Mouse (Mus musculus) cerebellum, postnatal 36 days (tissue): ENCODE results near the gene Chrna1.
"Not testable (repeated sequence)": the region's sequence is repeated elsewhere in the genome, so short reads cannot be mapped to it uniquely, and the experiment has no call there.

ENCODE experiments used
- DNase-seq, 2 experiments: peaks; one replicate each; pipeline ENCODE4 v3.0.0; 2021 to 2022; ENCODE audit warnings: mixed read lengths in 2 of 2

Chrna1 gene

DNA sequence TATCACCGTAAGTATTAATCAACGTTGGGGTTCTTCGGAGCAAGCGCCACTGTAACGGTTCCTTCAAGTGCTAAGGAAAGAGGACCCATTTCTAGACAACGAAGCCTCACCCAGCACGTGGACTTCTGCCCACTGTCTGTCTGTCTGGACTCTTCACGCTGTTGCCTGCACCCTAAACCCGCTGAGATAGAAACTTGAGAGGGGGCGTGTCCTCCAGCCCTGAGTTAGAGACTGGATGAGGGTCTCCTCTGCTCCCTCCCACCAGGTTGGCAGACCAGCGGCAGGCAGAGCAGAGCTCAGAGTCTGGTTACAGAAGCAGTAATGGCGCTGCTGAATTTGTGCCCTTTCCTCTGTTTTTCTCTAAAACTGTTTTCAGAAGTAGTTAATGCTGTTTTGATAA lies 10.0 kb upstream of the Chrna1 start:
- no peak for DNase-seq

- DNase-seq = no peak
These were observed 8.8 kb upstream of the Chrna1 start for GRCm38 (mm10) chr2:73588951-73589350.

GRCm38 (mm10) chr2:73587109-73587506 lies 7.0 kb upstream of the Chrna1 start:
- no peak for DNase-seq

DNA sequence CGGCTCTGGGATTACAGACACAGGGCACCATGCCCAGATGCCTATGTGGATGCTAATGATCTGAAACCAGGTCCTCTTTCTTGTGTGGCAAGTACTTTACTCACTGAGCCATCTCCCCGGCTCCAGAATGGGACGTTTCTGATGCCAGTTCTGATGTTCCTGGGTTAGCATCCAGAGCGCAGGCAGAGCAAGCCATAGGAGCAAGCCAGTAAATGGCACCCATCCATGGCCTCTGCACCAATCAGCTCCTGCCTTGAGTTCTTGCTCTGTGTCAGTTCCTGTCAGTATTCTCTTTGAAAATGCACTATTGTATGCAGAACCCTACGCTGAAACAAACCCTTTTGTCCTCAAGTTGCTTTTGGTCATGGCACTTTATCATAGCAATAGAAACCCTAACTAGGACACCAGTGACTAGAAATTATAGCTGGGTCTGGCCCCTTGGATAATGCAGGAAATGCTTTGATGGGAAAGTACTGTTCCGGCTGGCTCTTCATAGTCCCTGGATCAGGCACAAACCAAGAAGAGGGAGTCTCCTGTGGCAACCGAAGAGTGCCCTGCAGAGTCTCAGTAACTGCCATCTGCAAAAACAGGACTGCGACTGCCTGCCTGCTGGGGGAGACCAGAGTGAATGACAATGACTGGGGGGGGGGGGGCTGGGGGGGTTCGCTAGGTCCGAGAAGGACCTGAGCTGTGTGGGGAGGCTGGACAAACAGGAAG lies 6.4 kb upstream of the Chrna1 start:
- peak in 1 of 2 experiments; percentile 11 for DNase-seq

DNA sequence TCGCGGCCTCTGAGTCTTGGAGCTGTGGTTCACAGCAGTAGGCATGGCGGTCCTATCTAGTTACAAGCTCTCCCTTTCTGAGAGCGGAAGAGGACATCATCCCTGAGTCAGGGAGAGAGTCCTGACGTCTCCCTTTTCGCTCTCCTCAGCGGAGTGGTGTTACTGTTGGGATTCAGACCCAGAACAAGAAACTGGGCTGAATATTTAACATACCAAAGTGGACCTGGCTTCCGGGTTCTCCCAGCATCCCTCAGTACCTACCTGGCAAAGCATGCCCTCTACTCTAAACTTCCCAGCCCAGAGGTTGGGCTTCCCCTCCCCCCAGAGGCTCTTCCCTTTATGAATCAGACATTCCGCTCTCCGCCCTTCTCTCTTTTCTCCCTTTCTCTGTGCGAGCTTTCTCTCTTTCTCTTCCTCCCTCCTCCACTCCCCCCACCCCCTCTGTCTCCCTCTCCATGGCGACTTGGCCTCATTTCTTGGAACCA lies 5.3 kb upstream of the Chrna1 start:
- peak in 1 of 2 experiments; percentile 28 for DNase-seq

DNA sequence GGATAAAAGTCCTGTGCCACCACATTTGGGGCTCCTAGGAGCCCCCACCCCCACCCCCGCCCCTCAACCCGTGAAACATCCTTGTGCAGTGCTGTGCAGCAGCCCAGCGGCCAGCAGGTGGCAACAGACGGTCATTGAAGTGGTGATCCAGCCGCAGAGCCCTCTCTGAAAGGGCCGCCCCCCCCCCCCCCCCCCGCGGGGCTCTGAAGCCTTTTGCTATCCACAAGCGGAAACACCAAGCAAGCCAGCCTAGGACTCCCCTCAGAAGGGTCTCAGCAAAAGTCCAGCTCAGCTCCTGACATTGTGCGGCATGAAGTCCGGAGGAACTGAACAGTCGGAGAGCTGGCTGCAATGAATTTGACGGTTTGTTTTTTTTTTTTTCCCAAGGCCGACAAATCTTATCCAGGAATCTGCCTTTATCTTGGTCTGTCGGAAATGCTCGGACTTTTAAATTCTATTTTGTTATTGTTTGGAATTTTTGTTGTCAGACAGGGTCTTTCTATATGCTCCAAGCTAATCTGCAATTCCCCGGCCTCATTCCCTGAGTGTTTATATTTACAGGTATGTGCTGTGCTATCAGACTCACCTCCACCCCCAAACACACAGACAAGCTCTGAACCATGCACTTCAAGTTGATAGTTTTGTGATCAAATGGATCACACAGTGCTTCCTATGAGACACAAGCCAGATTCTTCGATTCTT lies 4.7 kb upstream of the Chrna1 start:
- DNase-seq = peak; percentile 64 to 68

GRCm38 (mm10) chr2:73580720-73581119 lies 582 bp upstream of the Chrna1 start:
- no peak for DNase-seq

DNA sequence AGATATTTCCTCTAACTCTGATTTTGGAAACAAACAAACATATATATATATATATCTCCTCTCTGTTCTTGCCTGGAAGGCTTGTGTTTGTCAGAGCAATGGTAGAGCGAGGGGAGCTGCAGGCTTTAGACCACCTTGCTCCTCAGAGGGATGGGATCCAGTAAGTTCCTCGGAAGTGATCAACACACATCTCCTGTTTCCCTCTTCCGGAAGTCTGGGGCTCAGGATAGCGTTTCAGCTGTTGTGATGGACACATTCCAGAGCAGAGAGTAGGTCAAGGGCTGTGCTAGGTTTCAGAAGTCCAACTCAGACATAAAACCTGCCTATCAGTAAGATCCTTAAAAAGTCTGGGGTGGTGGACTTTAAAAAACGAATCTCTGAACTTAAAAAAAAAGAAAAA lies 970 bp downstream of the Chrna1 start:
- no peak for DNase-seq

DNA sequence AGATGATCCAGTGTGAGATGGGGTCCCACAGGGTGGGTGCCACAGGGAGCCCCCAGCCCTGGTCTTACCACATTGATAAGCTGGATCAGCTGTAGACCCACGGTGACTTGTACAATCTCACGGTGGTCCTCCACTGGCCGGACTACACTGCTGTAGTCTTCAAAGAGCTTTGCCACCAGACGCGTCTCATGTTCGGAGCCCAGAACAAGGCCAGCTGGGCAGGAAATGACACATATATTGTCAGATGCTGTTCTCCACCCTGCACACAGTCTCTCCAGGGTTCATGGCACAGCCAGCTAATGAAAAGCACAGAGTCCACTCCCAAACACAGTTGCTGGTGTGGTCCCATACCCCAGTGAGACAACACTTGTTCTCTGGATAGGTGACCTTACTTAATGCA lies 5.7 kb downstream of the Chrna1 start:
- DNase-seq = no peak

GRCm38 (mm10) chr2:73573556-73573955 lies 6.6 kb downstream of the Chrna1 start:
- DNase-seq = no peak

- DNase-seq = peak; percentile 77
These were observed 7.4 kb downstream of the Chrna1 start for GRCm38 (mm10) chr2:73572539-73573372.

- no peak for DNase-seq
These were observed 8.2 kb downstream of the Chrna1 start for GRCm38 (mm10) chr2:73571901-73572300.

GRCm38 (mm10) chr2:73571304-73571703 lies 8.8 kb downstream of the Chrna1 start:
- DNase-seq = no peak

DNA sequence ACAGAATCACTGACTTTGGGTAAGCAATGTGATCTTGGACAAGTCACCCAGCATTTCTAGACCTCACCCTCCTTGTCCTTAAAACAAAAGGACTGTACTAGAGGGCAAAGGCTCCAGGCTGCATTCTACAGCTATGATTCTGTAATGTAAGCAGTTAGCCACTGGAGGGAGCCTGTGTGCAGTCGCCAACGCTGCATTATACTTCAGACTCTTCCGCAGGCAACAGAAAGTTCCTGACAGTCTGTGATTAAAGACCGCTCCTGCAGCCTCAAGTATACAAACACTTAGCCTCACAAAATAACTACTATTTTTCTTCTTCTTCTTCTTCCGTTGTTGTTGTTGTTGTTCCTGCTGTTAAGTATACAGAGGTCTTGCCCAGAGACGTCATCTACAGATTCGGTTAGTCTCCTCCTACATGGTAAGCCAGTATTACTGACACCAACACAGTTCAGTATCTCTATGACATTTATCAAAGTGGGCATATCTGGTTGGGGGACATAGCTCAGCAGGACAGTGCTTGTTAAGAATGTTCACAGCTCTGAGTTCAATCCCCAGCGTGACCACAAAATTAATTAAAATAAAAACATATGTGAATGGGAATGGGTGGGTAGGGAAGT lies 13.0 kb downstream of the Chrna1 start:
- DNase-seq = peak; percentile 36 to 61

DNA sequence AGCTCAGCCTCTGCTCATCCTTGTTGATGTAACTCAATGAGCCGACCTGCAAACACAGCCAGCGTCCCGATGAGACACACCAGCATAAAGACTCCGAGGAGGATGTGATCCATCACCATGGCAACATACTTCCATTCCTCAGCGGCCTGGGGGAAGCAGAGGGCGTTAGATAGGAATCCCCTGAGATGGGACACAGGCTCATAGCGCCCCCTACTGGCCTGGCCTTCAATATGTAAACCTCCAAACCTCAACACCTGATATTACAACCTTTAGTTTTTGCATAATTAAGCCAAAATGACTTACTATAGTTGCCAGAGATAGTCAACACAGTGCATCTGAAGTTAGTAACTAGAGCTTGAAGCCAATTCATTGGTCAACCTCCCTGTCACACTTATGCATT lies 14.0 kb downstream of the Chrna1 start:
- DNase-seq = no peak

DNA sequence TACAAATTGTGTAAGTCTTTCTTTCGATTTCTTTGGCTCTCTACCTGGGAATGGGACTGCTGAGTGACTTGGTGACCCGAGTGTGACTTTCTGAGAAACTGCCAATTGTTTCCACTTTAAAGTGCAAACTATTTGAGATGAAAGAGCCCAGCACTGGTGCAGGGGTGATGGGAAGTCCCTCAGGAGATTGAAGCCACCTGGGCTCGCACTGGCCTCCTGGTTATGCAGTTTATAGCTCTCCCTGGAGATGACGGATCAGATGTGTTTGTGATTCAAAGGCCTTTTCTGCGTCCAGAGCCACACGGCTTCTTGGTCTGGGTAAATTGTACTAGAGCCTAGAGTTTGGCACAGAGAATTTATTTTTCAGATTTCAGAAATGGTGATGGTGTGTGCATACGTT lies 16.4 kb downstream of the Chrna1 start:
- no peak for DNase-seq

DNA sequence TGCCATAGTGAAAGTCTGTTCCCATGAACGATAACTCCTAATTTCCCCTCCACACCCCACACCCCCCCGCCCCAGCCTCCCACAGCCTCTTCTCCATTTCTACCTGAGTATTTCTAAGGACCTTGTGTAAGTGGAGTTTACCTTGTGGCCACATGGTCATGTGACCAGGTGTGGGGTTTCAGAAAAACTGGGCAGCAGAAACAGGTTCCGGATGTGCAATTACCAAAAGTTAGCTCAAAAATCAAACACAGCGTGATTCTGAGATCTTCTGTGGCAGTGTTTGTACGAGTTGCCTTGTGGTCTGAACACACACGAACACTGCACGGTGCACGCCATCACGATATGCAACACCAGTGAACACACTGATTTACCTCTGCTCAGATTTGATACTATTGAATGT lies 17.5 kb downstream of the Chrna1 start:
- DNase-seq = no peak

- no peak for DNase-seq
These were observed 18.5 kb downstream of the Chrna1 start for GRCm38 (mm10) chr2:73561665-73562063.

DNA sequence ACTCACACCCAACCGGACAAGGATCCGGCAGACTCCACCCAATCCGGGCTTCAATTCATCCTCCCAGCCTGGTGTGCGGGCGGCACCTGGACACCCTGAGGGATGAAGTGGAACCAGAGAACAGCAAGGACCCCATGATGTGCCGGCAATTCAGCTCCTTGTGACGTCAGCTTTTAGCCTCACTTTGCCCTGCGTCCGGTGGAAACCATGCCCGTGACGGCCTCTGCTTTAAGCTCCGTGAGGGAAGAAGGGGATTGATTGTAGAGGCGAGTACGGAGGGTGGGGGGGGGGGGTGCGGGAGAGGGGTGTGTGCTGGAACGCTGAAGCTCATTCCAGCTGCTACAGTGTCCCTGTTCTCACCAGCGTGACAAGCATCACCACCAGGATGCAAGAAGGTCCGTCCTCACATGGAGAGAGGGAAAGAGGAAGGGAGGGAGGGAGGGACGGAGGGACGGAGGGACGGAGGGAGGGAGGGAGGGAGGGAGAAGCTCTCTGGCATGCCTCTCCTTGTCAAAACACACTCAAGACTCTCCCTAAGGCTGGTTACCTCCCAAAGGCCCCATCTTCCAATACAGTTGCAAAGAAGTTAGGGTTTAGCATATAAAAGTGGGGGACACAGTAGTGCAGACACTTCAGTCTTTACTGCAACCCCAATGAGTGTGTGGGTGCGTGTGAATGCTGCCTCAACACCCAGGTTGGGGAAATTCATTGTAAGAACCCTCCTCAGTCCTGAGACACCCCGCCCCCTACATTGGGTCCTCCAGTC lies 19.1 kb downstream of the Chrna1 start:
- no peak for DNase-seq

GRCm38 (mm10) chr2:73560445-73560844 lies 19.7 kb downstream of the Chrna1 start:
- no peak for DNase-seq

DNA sequence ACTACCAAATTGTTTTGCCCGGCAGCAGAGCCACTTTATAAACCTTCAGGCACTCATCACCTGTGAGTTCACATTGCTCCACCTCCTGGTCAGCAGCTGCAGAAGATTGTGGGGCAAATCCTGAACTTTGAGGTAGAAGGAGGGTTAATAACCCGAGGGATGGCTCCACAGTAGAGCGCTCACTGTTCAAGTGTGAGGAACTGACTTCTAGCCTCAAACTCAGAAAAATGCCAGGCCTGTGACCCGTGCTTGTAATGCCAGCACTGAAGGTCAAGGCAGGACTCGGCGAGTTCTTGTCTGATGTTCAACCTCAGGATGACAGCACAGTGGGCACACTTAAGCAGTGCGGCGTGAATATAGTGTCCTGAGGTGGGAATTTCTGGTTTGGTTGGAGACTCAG lies 22.2 kb downstream of the Chrna1 start:
- no peak for DNase-seq

- not testable (repeated sequence) for DNase-seq
These were observed 23.1 kb downstream of the Chrna1 start for GRCm38 (mm10) chr2:73557061-73557460.
